Mouse (Mus musculus): ENCODE measurements around the gene Neurog3. TPM values are rescaled to one million over a fixed set of nuclear protein-coding genes. Genes with fewer than 3 reads are reported as not detected.

The Neurog3 gene
- not detected in 2 replicates for polyA plus RNA-seq (2014; fragmentation: Nextera tagmentation; extraction: Ambion mirVana)

DNA sequence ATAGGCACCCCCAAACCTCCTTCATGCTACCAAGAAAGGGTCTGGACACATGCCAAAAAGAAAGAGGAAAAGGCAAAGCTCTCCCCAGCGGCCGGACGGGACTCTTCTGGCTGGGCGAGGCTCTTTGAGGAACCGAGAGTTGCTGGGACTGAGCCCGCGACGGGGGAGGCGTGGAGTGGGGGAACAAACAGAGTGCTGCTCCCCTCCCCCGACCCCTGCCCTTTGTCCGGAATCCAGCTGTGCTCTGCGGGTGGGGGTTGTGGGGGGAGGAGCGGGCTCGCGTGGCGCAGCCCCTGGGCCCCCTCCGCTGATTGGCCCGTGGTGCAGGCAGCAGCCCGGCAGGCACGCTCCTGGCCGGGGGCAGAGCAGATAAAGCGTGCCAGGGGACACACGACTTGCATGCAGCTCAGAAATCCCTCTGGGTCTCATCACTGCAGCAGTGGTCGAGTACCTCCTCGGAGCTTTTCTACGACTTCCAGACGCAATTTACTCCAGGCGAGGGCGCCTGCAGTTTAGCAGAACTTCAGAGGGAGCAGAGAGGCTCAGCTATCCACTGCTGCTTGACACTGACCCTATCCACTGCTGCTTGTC is at the start of gene Neurog3:
Neurog3 (plus strand) TSS at position 400 of the 591 bp plus-strand sequence.
- ATAC-seq (ENCODE audit: insufficient number of reproducible peaks, low FRiP score, low TSS enrichment, low read depth), result no peak
- peak within 1 kb of the TSS; percentile 36; the same call in 1 of the 2 replicates for H3K4me2 ChIP-seq (ENCODE audit: low read depth, severe bottlenecking)
- no peak within 1 kb of the TSS for H3K9ac ChIP-seq (ENCODE audit: low read length)
- under 1% methylated on average over 29 of the region's 29 CpGs for WGBS
- H3K9me3 ChIP-seq (ENCODE audit: control insufficient read depth, low read length), result no peaks in the 10 kb centered on the region
- H3K36me3 ChIP-seq (ENCODE audit: control insufficient read depth, insufficient read depth, low read length), result no peaks in the 10 kb centered on the region
- H3K27ac ChIP-seq (replicated peaks; ENCODE audit: low read depth, low read length), result no peak within 1 kb of the TSS
- H3K27me3 ChIP-seq (ENCODE audit: control insufficient read depth, insufficient read depth, low read length), result peaks cover 94% of the 10 kb centered on the region
- H3K4me1 ChIP-seq (ENCODE audit: control insufficient read depth, insufficient read depth, low read length), result peaks cover 6% of the 10 kb centered on the region; the same call in 1 of the 2 replicates
- H3K4me3 ChIP-seq (ENCODE audit: low read depth, low read length), result peak within 1 kb of the TSS; percentile 25
- peak; percentile 29 for DNase-seq (ENCODE audit: low spot score)

DNA sequence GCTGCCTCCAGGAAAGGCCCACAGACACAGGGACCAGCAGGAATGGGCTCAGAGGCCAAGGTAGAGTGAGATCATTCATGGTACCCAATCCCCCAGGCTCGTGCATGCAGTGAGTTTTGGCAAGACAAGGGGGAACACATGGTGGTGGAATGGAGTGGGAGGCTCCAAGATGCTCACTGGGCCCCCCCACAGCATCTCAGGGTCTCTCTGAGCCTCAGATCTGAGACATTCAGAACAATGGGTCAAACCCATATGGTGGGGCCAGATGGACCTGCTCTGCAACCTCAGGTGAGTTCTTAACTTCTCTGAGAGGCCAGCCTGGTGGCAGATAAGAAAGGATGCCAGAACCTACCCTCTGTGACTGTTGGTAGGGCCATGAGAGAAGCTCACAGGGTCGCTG is 46.8 kb upstream of the Neurog3 start:
- ATAC-seq (ENCODE audit: insufficient number of reproducible peaks, low FRiP score, low TSS enrichment, low read depth), result no peak
- WGBS, result 79% methylated on average over 2 of the region's 2 CpGs

DNA sequence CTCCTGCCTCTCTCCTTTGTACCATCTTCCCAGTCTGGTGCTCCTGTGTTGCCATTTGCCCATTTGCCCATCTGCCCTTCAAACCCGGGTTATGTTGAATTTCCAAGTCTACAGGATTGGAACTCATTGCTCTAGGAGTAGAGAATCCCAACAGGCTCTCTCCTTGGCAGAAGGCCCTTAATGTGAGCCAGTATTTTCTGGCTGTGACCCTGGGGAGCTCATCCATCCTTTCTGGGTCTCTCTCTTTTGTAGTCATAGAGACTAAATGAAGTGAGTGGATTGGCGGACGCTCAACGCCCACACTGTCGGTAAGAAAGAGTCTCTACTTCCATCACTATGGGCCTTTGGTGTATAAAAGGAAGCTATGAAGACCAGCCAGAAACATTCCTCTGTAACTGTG is 46.1 kb upstream of the Neurog3 start:
- ATAC-seq (ENCODE audit: insufficient number of reproducible peaks, low FRiP score, low TSS enrichment, low read depth) (no peak), DNase-seq (ENCODE audit: low spot score) (no peak)
- Histone ChIP-seq H3K9ac (ENCODE audit: low read length) (no peak overlapping the region), H3K4me2 (ENCODE audit: low read depth, severe bottlenecking) (no peak overlapping the region), H3K9me3 (ENCODE audit: control insufficient read depth, low read length) (no peaks in the 10 kb centered on the region), H3K27me3 (ENCODE audit: control insufficient read depth, insufficient read depth, low read length) (no peaks in the 10 kb centered on the region), H3K36me3 (ENCODE audit: control insufficient read depth, insufficient read depth, low read length) (no peaks in the 10 kb centered on the region), H3K27ac (replicated peaks; ENCODE audit: low read depth, low read length) (no peak overlapping the region), H3K4me1 (ENCODE audit: control insufficient read depth, insufficient read depth, low read length) (no peaks in the 10 kb centered on the region), H3K4me3 (ENCODE audit: low read depth, low read length) (no peak overlapping the region)
- 90% methylated on average over 5 of the region's 5 CpGs for WGBS

More for the DNA sequence above, 46.8 kb upstream of the Neurog3 start:
- Histone ChIP-seq H3K27ac (replicated peaks; ENCODE audit: low read depth, low read length) (no peak overlapping the region), H3K27me3 (ENCODE audit: control insufficient read depth, insufficient read depth, low read length) (no peaks in the 10 kb centered on the region), H3K36me3 (ENCODE audit: control insufficient read depth, insufficient read depth, low read length) (no peaks in the 10 kb centered on the region), H3K4me1 (ENCODE audit: control insufficient read depth, insufficient read depth, low read length) (no peaks in the 10 kb centered on the region), H3K9ac (ENCODE audit: low read length) (no peak overlapping the region), H3K9me3 (ENCODE audit: control insufficient read depth, low read length) (no peaks in the 10 kb centered on the region), H3K4me2 (ENCODE audit: low read depth, severe bottlenecking) (no peak overlapping the region), H3K4me3 (ENCODE audit: low read depth, low read length) (no peak overlapping the region)
- DNase-seq (ENCODE audit: low spot score), result no peak

DNA sequence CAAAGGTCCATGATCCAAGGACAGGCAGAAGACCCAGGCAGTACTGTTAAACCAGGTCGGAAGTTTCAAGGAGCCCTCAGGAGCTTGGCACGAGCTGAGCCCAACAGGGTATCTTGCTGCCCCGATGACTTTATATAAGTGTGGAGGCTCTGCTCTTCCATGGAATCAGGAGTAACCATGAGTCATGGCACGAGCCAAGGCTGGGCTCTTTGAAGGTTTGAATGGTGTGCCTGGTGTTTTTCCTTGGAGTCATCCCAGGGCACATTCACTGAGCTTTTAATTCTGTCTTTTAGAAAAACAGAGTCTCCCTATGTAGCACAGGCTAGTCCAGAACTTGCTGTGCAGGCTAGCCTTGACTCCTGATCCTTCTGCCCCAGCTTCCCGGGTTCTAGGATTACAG is 44.5 kb upstream of the Neurog3 start:
- 86% methylated on average over 5 of the region's 5 CpGs for WGBS
- Histone ChIP-seq H3K9me3 (ENCODE audit: control insufficient read depth, low read length) (no peaks in the 10 kb centered on the region), H3K4me3 (ENCODE audit: low read depth, low read length) (no peak overlapping the region), H3K36me3 (ENCODE audit: control insufficient read depth, insufficient read depth, low read length) (no peaks in the 10 kb centered on the region), H3K4me1 (ENCODE audit: control insufficient read depth, insufficient read depth, low read length) (no peaks in the 10 kb centered on the region), H3K27me3 (ENCODE audit: control insufficient read depth, insufficient read depth, low read length) (no peaks in the 10 kb centered on the region), H3K9ac (ENCODE audit: low read length) (no peak overlapping the region), H3K4me2 (ENCODE audit: low read depth, severe bottlenecking) (no peak overlapping the region), H3K27ac (replicated peaks; ENCODE audit: low read depth, low read length) (no peak overlapping the region)
- ATAC-seq (ENCODE audit: insufficient number of reproducible peaks, low FRiP score, low TSS enrichment, low read depth), result no peak
- DNase-seq (ENCODE audit: low spot score), result no peak

DNA sequence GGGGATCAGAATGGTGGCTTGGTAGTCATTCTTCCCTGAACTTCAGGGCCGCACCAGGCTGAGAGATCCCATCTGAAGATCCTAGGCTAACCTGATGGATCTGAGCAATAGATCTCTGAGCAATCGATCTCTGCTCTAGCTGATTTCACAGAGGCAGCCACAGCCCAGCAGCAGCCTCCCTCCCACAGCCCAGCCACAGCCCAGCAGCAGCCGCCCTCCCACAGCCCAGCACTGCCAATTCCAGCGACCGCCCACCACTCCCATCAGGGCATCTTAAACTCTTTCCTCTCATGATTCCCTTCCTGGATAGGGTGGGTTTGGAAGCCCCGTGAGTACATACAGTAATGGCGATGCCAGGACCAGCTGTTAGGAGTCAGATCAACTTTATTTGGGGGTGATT is 43.8 kb upstream of the Neurog3 start:
- no peak for DNase-seq (ENCODE audit: low spot score)
- Histone ChIP-seq H3K36me3 (ENCODE audit: control insufficient read depth, insufficient read depth, low read length) (no peaks in the 10 kb centered on the region), H3K27ac (replicated peaks; ENCODE audit: low read depth, low read length) (no peak overlapping the region), H3K4me3 (ENCODE audit: low read depth, low read length) (no peak overlapping the region), H3K9ac (ENCODE audit: low read length) (no peak overlapping the region), H3K9me3 (ENCODE audit: control insufficient read depth, low read length) (no peaks in the 10 kb centered on the region), H3K27me3 (ENCODE audit: control insufficient read depth, insufficient read depth, low read length) (no peaks in the 10 kb centered on the region), H3K4me2 (ENCODE audit: low read depth, severe bottlenecking) (no peak overlapping the region), H3K4me1 (ENCODE audit: control insufficient read depth, insufficient read depth, low read length) (no peaks in the 10 kb centered on the region)
- 59% methylated on average over 7 of the region's 7 CpGs for WGBS
- no peak for ATAC-seq (ENCODE audit: insufficient number of reproducible peaks, low FRiP score, low TSS enrichment, low read depth)

DNA sequence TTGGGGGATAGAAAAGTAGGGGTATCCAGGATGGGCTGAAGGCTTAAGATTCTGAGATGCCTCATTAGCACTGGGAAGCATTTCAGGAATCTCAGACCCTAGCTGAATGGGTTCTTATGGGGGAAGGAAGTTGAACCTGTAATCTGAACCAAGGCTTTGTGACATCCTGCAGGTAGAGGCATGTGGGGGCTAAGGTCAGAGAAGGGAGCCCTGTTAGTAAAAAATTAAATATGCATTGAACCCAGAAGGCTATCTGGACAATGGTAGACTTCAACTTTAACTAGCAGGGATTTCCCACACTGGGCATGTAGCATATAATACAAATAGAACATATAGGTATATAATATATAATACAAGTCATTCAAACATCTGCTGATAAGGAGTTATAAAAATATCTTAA is 43.4 kb upstream of the Neurog3 start:
- no peak for DNase-seq (ENCODE audit: low spot score)
- no peak overlapping the region for H3K9ac ChIP-seq (ENCODE audit: low read length)
- H3K4me1 ChIP-seq (ENCODE audit: control insufficient read depth, insufficient read depth, low read length), result no peaks in the 10 kb centered on the region
- no peak overlapping the region for H3K27ac ChIP-seq (replicated peaks; ENCODE audit: low read depth, low read length)
- H3K27me3 ChIP-seq (ENCODE audit: control insufficient read depth, insufficient read depth, low read length), result no peaks in the 10 kb centered on the region
- no peak for ATAC-seq (ENCODE audit: insufficient number of reproducible peaks, low FRiP score, low TSS enrichment, low read depth)
- H3K36me3 ChIP-seq (ENCODE audit: control insufficient read depth, insufficient read depth, low read length), result no peaks in the 10 kb centered on the region
- H3K4me2 ChIP-seq (ENCODE audit: low read depth, severe bottlenecking), result no peak overlapping the region
- no peaks in the 10 kb centered on the region for H3K9me3 ChIP-seq (ENCODE audit: control insufficient read depth, low read length)
- H3K4me3 ChIP-seq (ENCODE audit: low read depth, low read length), result no peak overlapping the region

DNA sequence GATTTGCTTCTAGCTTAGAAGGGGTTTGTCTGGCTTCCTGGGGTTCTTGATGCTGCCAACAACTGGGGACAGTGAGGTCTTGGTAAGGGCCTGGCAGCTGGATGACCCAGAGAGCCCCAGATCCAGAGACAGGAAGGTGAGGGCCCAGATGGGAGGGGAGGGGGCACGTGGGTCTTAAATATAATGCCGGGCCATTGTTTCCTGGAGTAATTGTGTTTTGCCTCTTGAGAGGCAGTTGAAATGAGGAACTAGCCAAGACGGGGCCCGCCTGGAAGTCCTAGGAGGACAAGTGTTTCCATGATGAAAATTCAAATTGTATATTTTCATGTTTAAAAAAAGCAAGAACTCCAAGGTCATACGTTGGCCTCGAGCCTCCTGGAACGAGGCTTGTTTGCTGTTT is 39.0 kb upstream of the Neurog3 start:
- H3K4me2 ChIP-seq (ENCODE audit: low read depth, severe bottlenecking), result no peak overlapping the region
- no peaks in the 10 kb centered on the region for H3K27me3 ChIP-seq (ENCODE audit: control insufficient read depth, insufficient read depth, low read length)
- DNase-seq (ENCODE audit: low spot score), result no peak
- H3K36me3 ChIP-seq (ENCODE audit: control insufficient read depth, insufficient read depth, low read length), result no peaks in the 10 kb centered on the region
- H3K4me3 ChIP-seq (ENCODE audit: low read depth, low read length), result no peak overlapping the region
- no peaks in the 10 kb centered on the region for H3K9me3 ChIP-seq (ENCODE audit: control insufficient read depth, low read length)
- no peak overlapping the region for H3K27ac ChIP-seq (replicated peaks; ENCODE audit: low read depth, low read length)
- H3K9ac ChIP-seq (ENCODE audit: low read length), result no peak overlapping the region
- 89% methylated on average over 7 of the region's 7 CpGs for WGBS
- H3K4me1 ChIP-seq (ENCODE audit: control insufficient read depth, insufficient read depth, low read length), result no peaks in the 10 kb centered on the region
- no peak for ATAC-seq (ENCODE audit: insufficient number of reproducible peaks, low FRiP score, low TSS enrichment, low read depth)

DNA sequence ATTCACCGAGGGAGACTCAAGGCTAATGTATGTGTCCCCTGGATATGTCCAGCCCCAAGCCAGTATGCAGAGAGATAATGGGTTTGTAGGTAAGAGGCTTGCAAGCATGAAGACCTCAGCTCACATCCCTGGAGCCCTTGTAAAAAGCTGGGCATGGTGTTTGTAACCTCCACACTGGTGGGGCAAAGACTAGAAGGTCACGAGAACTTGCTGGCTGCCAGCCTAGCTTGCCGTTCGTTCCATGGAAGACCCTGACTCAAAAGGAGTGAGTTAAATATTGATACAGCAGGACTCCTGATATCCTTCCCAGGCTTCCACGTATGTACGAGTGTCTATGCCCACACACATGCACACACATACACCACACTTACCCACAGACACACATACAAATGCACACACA is 38.5 kb upstream of the Neurog3 start:
- DNase-seq (ENCODE audit: low spot score) (no peak), ATAC-seq (ENCODE audit: insufficient number of reproducible peaks, low FRiP score, low TSS enrichment, low read depth) (no peak)
- no peaks in the 10 kb centered on the region for H3K36me3 ChIP-seq (ENCODE audit: control insufficient read depth, insufficient read depth, low read length)
- H3K9me3 ChIP-seq (ENCODE audit: control insufficient read depth, low read length), result no peaks in the 10 kb centered on the region
- no peak overlapping the region for H3K4me3 ChIP-seq (ENCODE audit: low read depth, low read length)
- H3K27me3 ChIP-seq (ENCODE audit: control insufficient read depth, insufficient read depth, low read length), result no peaks in the 10 kb centered on the region
- 90% methylated on average over 6 of the region's 6 CpGs for WGBS
- no peak overlapping the region for H3K4me2 ChIP-seq (ENCODE audit: low read depth, severe bottlenecking)
- H3K4me1 ChIP-seq (ENCODE audit: control insufficient read depth, insufficient read depth, low read length), result no peaks in the 10 kb centered on the region
- H3K9ac ChIP-seq (ENCODE audit: low read length), result no peak overlapping the region
- H3K27ac ChIP-seq (replicated peaks; ENCODE audit: low read depth, low read length), result no peak overlapping the region
